Mouse (Mus musculus) ES-E14 (cell line): ENCODE measurements around the gene Olfr479.

Source experiments
- CHD2 ChIP-seq: IDR thresholded peaks from 2 replicates; pipeline ENCODE4 v1.6.1; 2014; ENCODE audit warnings: mild to moderate bottlenecking, low read depth, low read length, inconsistent platforms
- HCFC1 ChIP-seq: IDR thresholded peaks from 2 replicates; pipeline ENCODE4 v1.6.1; 2012; ENCODE audit warnings: low read length, inconsistent platforms, borderline replicate concordance; ENCODE audit not compliant: insufficient read depth
- ZNF384 ChIP-seq: IDR thresholded peaks from 2 replicates; pipeline ENCODE4 v1.6.1; 2012; ENCODE audit warnings: low read depth, low read length, inconsistent platforms

- TF ChIP-seq HCFC1 (no peak), ZNF384 (no peak), CHD2 (no peak)
These were observed 16.6 kb upstream of the Olfr479 start, which contains the start of gene Olfr478 for GRCm38 (mm10) chr7:108033889-108034288.
